Mouse (Mus musculus): ENCODE results near the gene Tenm1. TPM values are rescaled to one million over a fixed set of nuclear protein-coding genes. Genes with fewer than 3 reads are reported as not detected.

Tenm1 gene
- polyA plus RNA-seq, 1 experiment from 2014 or later, result 1.1 TPM

DNA sequence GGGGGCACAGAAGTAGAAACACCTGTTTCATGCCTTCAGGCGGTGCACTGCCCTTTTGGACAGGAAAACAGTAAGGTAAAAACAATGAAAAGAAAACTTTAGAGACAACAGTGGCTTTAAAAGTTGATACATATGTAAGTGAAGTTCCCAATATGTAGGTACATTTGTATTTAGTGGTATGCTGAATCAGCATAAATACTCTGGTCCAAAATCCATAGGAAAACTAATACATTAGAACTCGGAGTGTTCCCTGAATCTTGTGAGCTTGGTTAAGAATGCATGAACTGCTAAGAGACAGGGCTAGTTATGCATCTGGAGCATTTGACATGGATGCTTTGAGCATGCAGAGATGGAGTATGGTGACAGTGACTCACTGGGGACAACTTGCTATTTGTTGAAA is 906.1 kb downstream of the Tenm1 start:
- WGBS, result 91% methylated on average over 2 of the region's 2 CpGs
- H3K4me2 ChIP-seq (replicated peaks; ENCODE audit: low read depth, low read length), result no peak overlapping the region
- H3K27me3 ChIP-seq (ENCODE audit: control insufficient read depth, insufficient read depth, low read length), result no peaks in the 10 kb centered on the region
- no peaks in the 10 kb centered on the region for H3K4me1 ChIP-seq (ENCODE audit: control insufficient read depth, insufficient read depth, low read length)
- no peaks in the 10 kb centered on the region for H3K36me3 ChIP-seq (ENCODE audit: control insufficient read depth, insufficient read depth, low read length)
- no peak for ATAC-seq (ENCODE audit: low FRiP score, low TSS enrichment)
- H3K9ac ChIP-seq (ENCODE audit: low read depth, low read length), result no peak overlapping the region
- no peak overlapping the region for H3K4me3 ChIP-seq (ENCODE audit: low read length)
- no peaks in the 10 kb centered on the region for H3K9me3 ChIP-seq (ENCODE audit: control insufficient read depth, low read length)
- no peak overlapping the region for H3K27ac ChIP-seq (ENCODE audit: low read depth, low read length)

GRCm38 (mm10) chrX:42512567-42512966 is 916.4 kb downstream of the Tenm1 start:
- H3K9ac ChIP-seq (ENCODE audit: low read depth, low read length), result no peak overlapping the region
- H3K36me3 ChIP-seq (ENCODE audit: control insufficient read depth, insufficient read depth, low read length), result no peaks in the 10 kb centered on the region
- H3K4me1 ChIP-seq (ENCODE audit: control insufficient read depth, insufficient read depth, low read length), result no peaks in the 10 kb centered on the region
- no peak overlapping the region for H3K4me2 ChIP-seq (replicated peaks; ENCODE audit: low read depth, low read length)
- H3K9me3 ChIP-seq (ENCODE audit: control insufficient read depth, low read length), result no peaks in the 10 kb centered on the region
- no peaks in the 10 kb centered on the region for H3K27me3 ChIP-seq (ENCODE audit: control insufficient read depth, insufficient read depth, low read length)
- H3K27ac ChIP-seq (ENCODE audit: low read depth, low read length), result no peak overlapping the region
- no peak for ATAC-seq (ENCODE audit: low FRiP score, low TSS enrichment)
- no peak overlapping the region for H3K4me3 ChIP-seq (ENCODE audit: low read length)

DNA sequence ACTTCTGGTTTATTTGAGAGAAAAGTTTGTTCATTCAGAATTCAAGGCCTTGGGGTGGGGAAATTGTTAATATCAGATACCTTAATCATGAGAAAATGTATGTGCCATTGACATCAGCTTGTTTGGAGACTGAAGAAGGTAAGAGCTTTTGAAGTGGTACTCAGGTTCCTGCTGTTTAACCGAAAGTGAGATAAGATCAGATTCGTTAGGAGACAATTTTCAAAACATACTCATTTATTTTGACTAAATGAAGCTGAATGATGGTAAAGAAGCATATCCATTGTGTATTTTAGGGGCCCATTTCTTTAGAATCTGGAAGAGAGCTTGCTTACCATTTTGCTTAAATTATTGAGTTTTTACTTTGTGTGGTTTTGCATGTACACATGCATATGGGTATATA is 917.8 kb downstream of the Tenm1 start:
- Histone ChIP-seq H3K9me3 (ENCODE audit: control insufficient read depth, low read length) (no peaks in the 10 kb centered on the region), H3K4me1 (ENCODE audit: control insufficient read depth, insufficient read depth, low read length) (no peaks in the 10 kb centered on the region), H3K9ac (ENCODE audit: low read depth, low read length) (no peak overlapping the region), H3K27ac (ENCODE audit: low read depth, low read length) (no peak overlapping the region), H3K27me3 (ENCODE audit: control insufficient read depth, insufficient read depth, low read length) (no peaks in the 10 kb centered on the region), H3K4me3 (ENCODE audit: low read length) (no peak overlapping the region), H3K4me2 (replicated peaks; ENCODE audit: low read depth, low read length) (no peak overlapping the region), H3K36me3 (ENCODE audit: control insufficient read depth, insufficient read depth, low read length) (no peaks in the 10 kb centered on the region)
- WGBS, result 76% methylated on average over 2 of the region's 2 CpGs
- no peak for ATAC-seq (ENCODE audit: low FRiP score, low TSS enrichment)

DNA sequence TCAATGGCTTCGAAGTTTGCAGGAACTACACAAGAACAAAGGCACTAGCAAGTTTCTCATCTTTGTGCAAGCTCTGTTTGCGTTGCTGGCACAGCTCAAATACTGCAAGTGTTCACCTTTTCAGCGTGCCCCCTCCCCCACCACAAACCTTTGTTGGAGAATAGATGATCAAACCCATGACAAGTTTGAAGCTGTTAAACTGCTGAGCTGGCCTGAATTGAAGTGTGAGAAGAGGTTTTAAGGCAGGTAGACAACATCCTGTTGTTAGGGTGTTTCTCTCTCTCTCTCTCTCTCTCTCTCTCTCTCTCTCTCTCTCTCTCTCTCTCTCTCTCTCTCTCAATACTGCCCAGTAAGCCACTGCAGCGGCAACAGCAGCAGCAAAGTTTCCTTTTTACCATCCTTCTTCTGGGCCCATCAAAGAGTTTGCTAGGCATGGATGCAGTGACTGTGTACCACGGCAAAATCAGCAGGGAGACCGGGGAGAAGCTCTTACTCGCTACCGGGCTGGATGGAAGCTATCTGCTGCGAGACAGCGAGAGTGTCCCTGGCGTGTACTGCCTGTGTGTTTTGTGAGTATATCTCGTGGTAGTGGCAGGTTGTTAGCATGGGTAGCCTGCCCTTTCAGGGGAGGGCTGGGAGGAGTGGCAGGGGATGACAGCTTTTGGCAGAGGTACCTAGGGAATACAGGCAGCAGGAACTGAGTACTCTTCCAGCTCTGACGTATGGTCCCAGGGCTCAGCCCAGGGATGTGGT is 926.5 kb downstream of the Tenm1 start, which contains the start of gene Sh2d1a:
TSS of gene Sh2d1a (plus strand) at position 163 of the 753 bp plus-strand sequence.
- Histone ChIP-seq H3K4me2 (replicated peaks; ENCODE audit: low read depth, low read length) (no peak within 1 kb of the TSS), H3K36me3 (ENCODE audit: control insufficient read depth, insufficient read depth, low read length) (no peaks in the 10 kb centered on the region), H3K4me1 (ENCODE audit: control insufficient read depth, insufficient read depth, low read length) (no peaks in the 10 kb centered on the region), H3K27me3 (ENCODE audit: control insufficient read depth, insufficient read depth, low read length) (no peaks in the 10 kb centered on the region), H3K9ac (ENCODE audit: low read depth, low read length) (no peak within 1 kb of the TSS), H3K9me3 (ENCODE audit: control insufficient read depth, low read length) (no peaks in the 10 kb centered on the region), H3K27ac (ENCODE audit: low read depth, low read length) (no peak within 1 kb of the TSS), H3K4me3 (ENCODE audit: low read length) (no peak within 1 kb of the TSS)
- 80% methylated on average over 13 of the region's 13 CpGs for WGBS
- ATAC-seq (ENCODE audit: low FRiP score, low TSS enrichment), result no peak

- H3K4me2 ChIP-seq (replicated peaks; ENCODE audit: low read depth, low read length), result no peak overlapping the region
- ATAC-seq (ENCODE audit: low FRiP score, low TSS enrichment), result no peak
- no peak overlapping the region for H3K4me3 ChIP-seq (ENCODE audit: low read length)
- H3K36me3 ChIP-seq (ENCODE audit: control insufficient read depth, insufficient read depth, low read length), result no peaks in the 10 kb centered on the region
- H3K9ac ChIP-seq (ENCODE audit: low read depth, low read length), result no peak overlapping the region
- H3K9me3 ChIP-seq (ENCODE audit: control insufficient read depth, low read length), result no peaks in the 10 kb centered on the region
- H3K27me3 ChIP-seq (ENCODE audit: control insufficient read depth, insufficient read depth, low read length), result no peaks in the 10 kb centered on the region
- no peak overlapping the region for H3K27ac ChIP-seq (ENCODE audit: low read depth, low read length)
- H3K4me1 ChIP-seq (ENCODE audit: control insufficient read depth, insufficient read depth, low read length), result no peaks in the 10 kb centered on the region
Observed at GRCm38 (mm10) chrX:42500538-42500937, 928.4 kb downstream of the Tenm1 start.

GRCm38 (mm10) chrX:42490336-42490735 is 938.6 kb downstream of the Tenm1 start:
- no peak for ATAC-seq (ENCODE audit: low FRiP score, low TSS enrichment)
- H3K9ac ChIP-seq (ENCODE audit: low read depth, low read length), result no peak overlapping the region
- no peaks in the 10 kb centered on the region for H3K4me1 ChIP-seq (ENCODE audit: control insufficient read depth, insufficient read depth, low read length)
- no peak overlapping the region for H3K4me2 ChIP-seq (replicated peaks; ENCODE audit: low read depth, low read length)
- H3K9me3 ChIP-seq (ENCODE audit: control insufficient read depth, low read length), result peaks cover 3% of the 10 kb centered on the region; the same call in 1 of the 2 replicates
- H3K27ac ChIP-seq (ENCODE audit: low read depth, low read length), result no peak overlapping the region
- H3K36me3 ChIP-seq (ENCODE audit: control insufficient read depth, insufficient read depth, low read length), result no peaks in the 10 kb centered on the region
- H3K27me3 ChIP-seq (ENCODE audit: control insufficient read depth, insufficient read depth, low read length), result no peaks in the 10 kb centered on the region
- WGBS, result 92% methylated on average over 8 of the region's 8 CpGs
- no peak overlapping the region for H3K4me3 ChIP-seq (ENCODE audit: low read length)

- Histone ChIP-seq H3K36me3 (ENCODE audit: control insufficient read depth, insufficient read depth, low read length) (no peaks in the 10 kb centered on the region), H3K27ac (ENCODE audit: low read depth, low read length) (no peak within 1 kb of the TSS), H3K4me3 (ENCODE audit: low read length) (no peak within 1 kb of the TSS), H3K27me3 (ENCODE audit: control insufficient read depth, insufficient read depth, low read length) (no peaks in the 10 kb centered on the region), H3K4me1 (ENCODE audit: control insufficient read depth, insufficient read depth, low read length) (no peaks in the 10 kb centered on the region), H3K4me2 (replicated peaks; ENCODE audit: low read depth, low read length) (no peak within 1 kb of the TSS), H3K9ac (ENCODE audit: low read depth, low read length) (no peak within 1 kb of the TSS), H3K9me3 (ENCODE audit: control insufficient read depth, low read length) (peaks cover 3% of the 10 kb centered on the region; the same call in 1 of the 2 replicates)
- 91% methylated on average over 16 of the region's 16 CpGs for WGBS
- no peak for ATAC-seq (ENCODE audit: low FRiP score, low TSS enrichment)
Observed at GRCm38 (mm10) chrX:42489446-42489845, 939.5 kb downstream of the Tenm1 start, which contains the start of gene Tex13c2. TSS of gene Tex13c2 (plus strand) at chrX:42489691.

Other genes with a start within 250 kb of the Tenm1 start
- gene Tex13c1, start 162.0 kb upstream of the Tenm1 start, polyA plus RNA-seq (2014; fragmentation: Nextera tagmentation; extraction: Ambion mirVana), result not detected in 2 replicates